Mouse (Mus musculus): Measurements from ENCODE around the gene Gk.

GRCm38 (mm10) chrX:85770747-85771146 is 5.9 kb downstream of the Gk start:
- no peak for TF ChIP-seq POLR2A (IDR thresholded peaks at IDR 0.05; ENCODE audit: extremely low read depth, insufficient read depth, low read length)
- TF ChIP-seq CTCF (IDR thresholded peaks at IDR 0.05; ENCODE audit: low read depth, low read length), result no peak
